Mouse (Mus musculus): ENCODE measurements around the gene Dpp10. TPM values are rescaled to one million over a fixed set of nuclear protein-coding genes. Genes with fewer than 3 reads are reported as not detected.
A peak's percentile ranks its signal among the peaks of the same experiment; 100 is the strongest.

The Dpp10 gene
- polyA plus RNA-seq (2014; fragmentation: Nextera tagmentation; extraction: Ambion mirVana) = 23.7 and 25.1 TPM in 2 replicates

DNA sequence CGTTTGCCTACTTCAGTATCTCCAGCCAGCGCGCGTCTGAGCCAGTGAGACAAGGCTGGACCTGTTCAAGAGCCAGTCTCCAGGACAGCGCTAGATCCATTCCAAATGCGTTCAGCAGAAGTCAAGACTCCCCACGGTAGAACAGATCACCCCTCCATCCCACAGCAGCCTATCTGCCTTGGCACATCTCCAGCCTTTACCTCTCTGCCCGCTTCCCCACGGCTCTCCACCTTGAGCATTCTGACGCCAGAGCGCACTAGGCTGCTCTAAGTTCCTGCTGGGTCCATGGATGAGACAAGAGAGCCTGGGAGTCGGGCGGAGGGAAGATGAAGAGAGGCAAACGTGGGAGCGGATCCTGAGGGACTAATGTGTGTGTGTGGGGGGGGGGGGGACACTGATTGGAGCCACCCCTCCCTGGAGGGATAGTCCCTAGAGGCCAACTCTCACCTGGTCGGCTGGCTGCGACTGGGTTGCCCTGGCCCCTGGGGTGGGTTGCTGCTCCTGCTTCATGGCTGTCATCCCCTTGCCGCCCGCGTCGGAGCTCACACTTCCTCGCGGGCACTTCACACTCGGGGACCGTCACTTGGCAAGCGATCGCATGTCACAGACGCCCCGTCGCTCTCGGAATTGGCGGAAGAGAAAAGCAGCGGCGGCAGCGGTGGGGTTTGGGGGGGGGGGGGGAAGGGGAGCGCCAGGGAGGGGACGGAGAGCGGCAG lies at the start of gene Dpp10:
TSS of gene Dpp10 (minus strand) at position 635 of the 716 bp plus-strand sequence.
- Histone ChIP-seq H3K27ac (replicated peaks; ENCODE audit: low read depth, low read length) (peak within 1 kb of the TSS; percentile 86), H3K4me1 (ENCODE audit: control insufficient read depth, insufficient read depth, low read length) (no peaks in the 10 kb centered on the region), H3K9ac (replicated peaks; ENCODE audit: low read length) (peak within 1 kb of the TSS; percentile 69), H3K9me3 (ENCODE audit: control insufficient read depth, low read length) (no peaks in the 10 kb centered on the region), H3K4me2 (ENCODE audit: low read length) (peak within 1 kb of the TSS; percentile 78), H3K27me3 (ENCODE audit: control insufficient read depth, insufficient read depth, low read length) (peaks cover 13% of the 10 kb centered on the region; the same call in 1 of the 2 replicates), H3K36me3 (ENCODE audit: control insufficient read depth, insufficient read depth, low read length) (no peaks in the 10 kb centered on the region), H3K4me3 (replicated peaks; ENCODE audit: low read depth, low read length) (peak within 1 kb of the TSS; percentile 62)
- WGBS = under 1% methylated on average over 36 of the region's 38 CpGs
- DNase-seq (peak; percentile 78), ATAC-seq (ENCODE audit: low FRiP score, low TSS enrichment) (peak; percentile 66)

DNA sequence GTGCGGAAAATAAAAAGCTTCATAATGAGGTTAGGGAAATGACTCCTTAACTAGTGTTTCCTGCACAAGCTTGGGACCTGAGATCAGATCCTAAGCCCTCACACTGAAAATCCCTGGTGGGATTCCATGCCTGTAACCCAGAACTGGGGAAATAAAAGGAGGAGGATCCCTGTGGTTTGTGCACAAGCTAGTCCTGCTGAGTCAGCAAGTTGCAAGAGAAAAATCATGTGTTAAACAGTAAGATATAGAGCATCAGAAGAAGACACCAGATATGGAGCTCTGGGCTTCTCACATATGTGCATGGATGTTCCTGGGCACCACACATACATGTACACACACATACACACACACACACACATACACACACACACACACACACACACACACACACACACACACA lies 3.2 kb upstream of the Dpp10 start:
- ATAC-seq (ENCODE audit: low FRiP score, low TSS enrichment) (no peak), DNase-seq (no peak)
- 86% methylated on average over 1 of the region's 1 CpGs for WGBS
- no peaks in the 10 kb centered on the region for H3K9me3 ChIP-seq (ENCODE audit: control insufficient read depth, low read length)
- H3K4me3 ChIP-seq (replicated peaks; ENCODE audit: low read depth, low read length) = no peak overlapping the region
- H3K27ac ChIP-seq (replicated peaks; ENCODE audit: low read depth, low read length) = no peak overlapping the region
- H3K9ac ChIP-seq (replicated peaks; ENCODE audit: low read length) = no peak overlapping the region
- H3K27me3 ChIP-seq (ENCODE audit: control insufficient read depth, insufficient read depth, low read length) = peaks cover 13% of the 10 kb centered on the region; the same call in 1 of the 2 replicates
- H3K36me3 ChIP-seq (ENCODE audit: control insufficient read depth, insufficient read depth, low read length) = no peaks in the 10 kb centered on the region
- H3K4me1 ChIP-seq (ENCODE audit: control insufficient read depth, insufficient read depth, low read length) = no peaks in the 10 kb centered on the region
- no peak overlapping the region for H3K4me2 ChIP-seq (ENCODE audit: low read length)

DNA sequence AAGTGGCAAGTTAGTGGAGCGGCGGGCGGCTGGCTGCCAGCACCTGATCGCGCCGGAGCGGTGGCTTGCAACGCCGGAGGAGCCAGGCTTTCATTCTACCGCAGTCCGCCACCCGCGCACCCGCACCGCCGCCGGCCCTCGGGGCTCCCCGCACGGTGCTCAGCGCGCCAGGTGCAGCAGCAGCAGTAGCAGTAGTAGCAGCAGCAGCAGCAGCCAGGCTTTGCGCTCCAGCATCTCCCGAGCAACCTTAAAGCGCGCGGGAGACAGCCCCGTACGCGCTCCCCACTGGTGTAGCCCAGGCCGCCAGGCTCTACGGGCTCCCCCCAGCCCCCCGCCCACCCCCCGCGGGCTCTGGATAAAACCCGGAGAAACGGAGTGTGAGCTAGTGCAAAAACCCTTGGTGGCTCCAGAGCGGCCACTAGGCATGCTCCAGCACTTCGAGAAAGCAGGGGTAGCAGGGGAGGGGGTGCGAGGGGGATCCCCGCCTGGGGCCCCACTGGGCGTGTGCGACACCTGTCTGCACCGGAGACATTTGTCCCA lies 472 bp upstream of the Dpp10 start:
- H3K4me3 ChIP-seq (replicated peaks; ENCODE audit: low read depth, low read length) = peak overlapping the region; percentile 62
- no peaks in the 10 kb centered on the region for H3K4me1 ChIP-seq (ENCODE audit: control insufficient read depth, insufficient read depth, low read length)
- ATAC-seq (ENCODE audit: low FRiP score, low TSS enrichment) = peak; percentile 89
- no peaks in the 10 kb centered on the region for H3K9me3 ChIP-seq (ENCODE audit: control insufficient read depth, low read length)
- peaks cover 13% of the 10 kb centered on the region; the same call in 1 of the 2 replicates for H3K27me3 ChIP-seq (ENCODE audit: control insufficient read depth, insufficient read depth, low read length)
- peak overlapping the region; percentile 78 for H3K4me2 ChIP-seq (ENCODE audit: low read length)
- DNase-seq = peak; percentile 87
- WGBS = under 1% methylated on average over 44 of the region's 44 CpGs
- H3K36me3 ChIP-seq (ENCODE audit: control insufficient read depth, insufficient read depth, low read length) = no peaks in the 10 kb centered on the region
- H3K9ac ChIP-seq (replicated peaks; ENCODE audit: low read length) = peak overlapping the region; percentile 69
- H3K27ac ChIP-seq (replicated peaks; ENCODE audit: low read depth, low read length) = peak overlapping the region; percentile 86

DNA sequence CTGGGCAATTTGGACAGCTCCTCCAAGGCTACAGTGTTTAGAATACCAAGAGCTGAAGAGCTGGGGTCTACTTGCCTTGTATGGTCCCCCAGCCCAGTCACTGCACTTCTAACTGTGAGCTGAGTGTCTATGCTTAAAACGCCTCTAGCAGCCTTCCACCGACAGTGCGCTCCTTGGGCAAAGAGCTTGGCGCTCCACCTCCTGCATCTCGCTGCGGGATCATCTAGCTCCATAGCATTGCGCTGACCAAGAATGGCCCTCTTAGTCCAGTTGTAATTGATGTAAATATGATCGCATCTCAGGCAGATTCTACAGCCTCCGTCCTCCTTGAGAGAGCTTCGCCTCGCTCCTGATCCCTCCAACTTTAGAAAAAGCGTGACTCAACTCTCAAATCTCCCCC lies 1.2 kb downstream of the Dpp10 start:
- Histone ChIP-seq H3K4me1 (ENCODE audit: control insufficient read depth, insufficient read depth, low read length) (no peaks in the 10 kb centered on the region), H3K9me3 (ENCODE audit: control insufficient read depth, low read length) (no peaks in the 10 kb centered on the region), H3K9ac (replicated peaks; ENCODE audit: low read length) (peak overlapping the region; percentile 69; the same call in 1 of the 2 replicates), H3K36me3 (ENCODE audit: control insufficient read depth, insufficient read depth, low read length) (no peaks in the 10 kb centered on the region), H3K27me3 (ENCODE audit: control insufficient read depth, insufficient read depth, low read length) (peaks cover 13% of the 10 kb centered on the region; the same call in 1 of the 2 replicates), H3K27ac (replicated peaks; ENCODE audit: low read depth, low read length) (no peak overlapping the region; the same call in 1 of the 2 replicates), H3K4me2 (ENCODE audit: low read length) (peak overlapping the region; percentile 78), H3K4me3 (replicated peaks; ENCODE audit: low read depth, low read length) (peak overlapping the region; percentile 62)
- WGBS = 13% methylated on average over 12 of the region's 12 CpGs
- DNase-seq (peak; percentile 57), ATAC-seq (ENCODE audit: low FRiP score, low TSS enrichment) (no peak)

DNA sequence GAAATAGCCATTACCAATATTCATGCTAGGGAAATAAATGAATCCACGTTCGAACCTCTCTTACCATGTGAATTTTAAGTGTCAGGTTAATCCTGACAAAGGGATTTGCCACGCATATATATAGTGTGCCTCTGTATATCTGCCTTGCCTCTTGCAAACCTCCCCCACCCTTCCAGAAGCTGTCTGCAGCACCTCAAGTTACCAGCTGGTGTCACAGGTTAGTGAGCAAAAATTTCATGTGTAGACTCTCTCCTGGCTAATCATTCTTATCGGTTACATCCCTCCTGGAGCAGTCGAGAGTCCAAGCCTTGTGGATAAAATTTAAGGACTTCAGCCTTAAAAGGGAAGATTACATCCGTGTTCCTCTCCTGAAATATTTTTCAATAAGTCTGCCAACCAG lies 1.9 kb downstream of the Dpp10 start:
- ATAC-seq (ENCODE audit: low FRiP score, low TSS enrichment) (no peak), DNase-seq (peak; percentile 57)
- H3K4me2 ChIP-seq (ENCODE audit: low read length) = peak overlapping the region; percentile 78
- 44% methylated on average over 6 of the region's 6 CpGs for WGBS
- peaks cover 13% of the 10 kb centered on the region; the same call in 1 of the 2 replicates for H3K27me3 ChIP-seq (ENCODE audit: control insufficient read depth, insufficient read depth, low read length)
- peak overlapping the region; percentile 62 for H3K4me3 ChIP-seq (replicated peaks; ENCODE audit: low read depth, low read length)
- peak overlapping the region; percentile 69; the same call in 1 of the 2 replicates for H3K9ac ChIP-seq (replicated peaks; ENCODE audit: low read length)
- H3K9me3 ChIP-seq (ENCODE audit: control insufficient read depth, low read length) = no peaks in the 10 kb centered on the region
- no peaks in the 10 kb centered on the region for H3K36me3 ChIP-seq (ENCODE audit: control insufficient read depth, insufficient read depth, low read length)
- no peaks in the 10 kb centered on the region for H3K4me1 ChIP-seq (ENCODE audit: control insufficient read depth, insufficient read depth, low read length)
- H3K27ac ChIP-seq (replicated peaks; ENCODE audit: low read depth, low read length) = no peak overlapping the region

DNA sequence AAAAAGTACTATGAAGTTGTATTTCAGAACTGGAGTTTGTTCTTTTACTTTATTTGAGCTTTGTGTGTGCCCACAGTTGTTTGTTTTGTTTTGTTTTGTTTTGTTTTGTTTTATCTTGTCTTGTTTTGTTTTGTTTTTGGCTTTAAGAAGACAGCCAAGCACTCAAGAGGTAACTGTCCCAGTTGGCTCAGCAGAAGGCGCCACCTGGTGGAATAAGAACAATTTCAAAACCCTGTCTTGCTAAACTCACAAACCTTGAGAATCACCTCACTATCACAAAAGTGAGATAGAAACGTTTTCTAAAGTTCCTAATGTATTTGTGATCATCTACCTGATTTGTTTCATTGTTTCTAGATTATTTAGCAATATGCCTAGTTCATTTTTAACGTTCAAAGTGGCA lies 3.8 kb downstream of the Dpp10 start:
- Histone ChIP-seq H3K27me3 (ENCODE audit: control insufficient read depth, insufficient read depth, low read length) (peaks cover 9% of the 10 kb centered on the region; the same call in 1 of the 2 replicates), H3K4me3 (replicated peaks; ENCODE audit: low read depth, low read length) (no peak overlapping the region), H3K27ac (replicated peaks; ENCODE audit: low read depth, low read length) (no peak overlapping the region), H3K36me3 (ENCODE audit: control insufficient read depth, insufficient read depth, low read length) (no peaks in the 10 kb centered on the region), H3K9ac (replicated peaks; ENCODE audit: low read length) (no peak overlapping the region), H3K4me1 (ENCODE audit: control insufficient read depth, insufficient read depth, low read length) (no peaks in the 10 kb centered on the region), H3K9me3 (ENCODE audit: control insufficient read depth, low read length) (no peaks in the 10 kb centered on the region), H3K4me2 (ENCODE audit: low read length) (no peak overlapping the region; the same call in 1 of the 2 replicates)
- no peak for ATAC-seq (ENCODE audit: low FRiP score, low TSS enrichment)
- WGBS = 4% methylated on average over 3 of the region's 3 CpGs
- peak; percentile 82 for DNase-seq

DNA sequence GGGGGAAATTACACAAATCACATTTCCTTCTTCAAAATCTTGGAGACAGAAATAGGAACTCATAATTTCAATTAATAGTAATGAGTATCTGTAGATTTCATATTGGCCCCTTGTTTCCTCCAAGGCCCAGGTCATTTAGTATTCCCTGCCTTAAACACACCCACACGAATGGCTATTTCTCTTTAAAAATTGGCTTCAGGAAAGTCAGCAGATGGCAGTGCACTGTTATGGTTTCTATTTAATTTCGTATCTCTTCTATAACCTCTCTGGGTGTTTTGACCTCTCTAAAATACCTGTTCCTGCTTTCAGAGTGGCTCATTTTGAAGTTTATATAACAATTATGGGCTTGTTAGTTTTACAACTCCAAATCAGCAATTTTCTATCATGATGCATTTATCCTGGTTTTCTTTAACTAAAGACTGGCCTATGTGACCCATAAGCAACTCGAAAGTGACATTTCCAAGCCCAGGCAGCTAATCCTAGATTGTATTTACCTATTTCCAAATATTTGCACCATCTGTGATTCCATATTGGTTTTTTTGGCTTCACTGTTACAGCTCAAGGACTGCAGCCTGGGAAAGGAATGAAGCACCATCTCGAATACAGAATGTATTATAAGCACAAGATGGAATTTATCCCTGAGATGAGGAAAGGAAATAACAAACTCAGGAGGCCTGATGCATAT lies 9.9 kb downstream of the Dpp10 start:
- no peak for DNase-seq
- no peak for ATAC-seq (ENCODE audit: low FRiP score, low TSS enrichment)
- WGBS = 75% methylated on average over 4 of the region's 4 CpGs
- no peak overlapping the region for H3K4me2 ChIP-seq (ENCODE audit: low read length)
- H3K36me3 ChIP-seq (ENCODE audit: control insufficient read depth, insufficient read depth, low read length) = no peaks in the 10 kb centered on the region
- H3K4me1 ChIP-seq (ENCODE audit: control insufficient read depth, insufficient read depth, low read length) = no peaks in the 10 kb centered on the region
- no peaks in the 10 kb centered on the region for H3K27me3 ChIP-seq (ENCODE audit: control insufficient read depth, insufficient read depth, low read length)
- H3K9ac ChIP-seq (replicated peaks; ENCODE audit: low read length) = no peak overlapping the region
- no peak overlapping the region for H3K27ac ChIP-seq (replicated peaks; ENCODE audit: low read depth, low read length)
- H3K4me3 ChIP-seq (replicated peaks; ENCODE audit: low read depth, low read length) = no peak overlapping the region
- no peaks in the 10 kb centered on the region for H3K9me3 ChIP-seq (ENCODE audit: control insufficient read depth, low read length)

DNA sequence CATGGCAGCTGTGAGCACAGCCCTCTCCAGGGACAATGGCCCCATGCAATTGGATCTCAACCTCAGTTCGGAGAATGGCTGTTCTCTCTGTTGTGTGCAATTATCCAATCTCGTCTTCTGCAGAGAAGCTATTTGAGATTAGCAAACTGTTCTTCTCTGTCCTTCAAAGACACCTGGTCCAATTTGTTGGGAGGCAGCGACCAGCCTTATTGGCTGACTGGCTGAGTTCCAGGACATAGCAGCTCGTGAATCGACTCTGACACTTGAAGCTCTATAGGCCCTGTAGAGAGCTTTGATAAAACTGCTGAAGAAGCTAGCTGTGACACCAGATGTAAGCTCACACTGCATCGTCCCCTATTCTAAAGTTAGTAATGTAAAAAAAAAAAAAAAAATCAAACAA lies 12.7 kb downstream of the Dpp10 start:
- WGBS = 73% methylated on average over 6 of the region's 6 CpGs
- H3K4me1 ChIP-seq (ENCODE audit: control insufficient read depth, insufficient read depth, low read length) = no peaks in the 10 kb centered on the region
- no peaks in the 10 kb centered on the region for H3K27me3 ChIP-seq (ENCODE audit: control insufficient read depth, insufficient read depth, low read length)
- ATAC-seq (ENCODE audit: low FRiP score, low TSS enrichment) (no peak), DNase-seq (no peak)
- no peaks in the 10 kb centered on the region for H3K9me3 ChIP-seq (ENCODE audit: control insufficient read depth, low read length)
- no peaks in the 10 kb centered on the region for H3K36me3 ChIP-seq (ENCODE audit: control insufficient read depth, insufficient read depth, low read length)
- H3K27ac ChIP-seq (replicated peaks; ENCODE audit: low read depth, low read length) = no peak overlapping the region
- no peak overlapping the region for H3K4me3 ChIP-seq (replicated peaks; ENCODE audit: low read depth, low read length)
- H3K4me2 ChIP-seq (ENCODE audit: low read length) = no peak overlapping the region
- no peak overlapping the region for H3K9ac ChIP-seq (replicated peaks; ENCODE audit: low read length)

Measured in midbrain, embryonic 14.5 days (tissue).